Mouse (Mus musculus) embryonic stem cell, embryonic (primary cell): ENCODE data around the gene Ppp1r9a.

Experiments used
- CTCF ChIA-PET, 4 experiments: fragments of 300-600 bp in 2 of 4; fragments of 350-600 bp in 2 of 4; sonication (Branson Sonifier 250); formaldehyde crosslinking; loops; one replicate each; lab custom pipeline; 2022; ENCODE audit warnings: inconsistent platforms in 2 of 4; lab: Charles Lee
- POLR2A ChIA-PET, 4 experiments: fragments of 300-600 bp in 2 of 4; fragments of 350-600 bp in 2 of 4; sonication (Branson Sonifier 250); formaldehyde crosslinking; loops; one replicate each; lab custom pipeline; 2022; ENCODE audit warnings: antibody characterized with exemption in 4 of 4, inconsistent platforms in 1 of 4; lab: Charles Lee

Gene Ppp1r9a

DNA sequence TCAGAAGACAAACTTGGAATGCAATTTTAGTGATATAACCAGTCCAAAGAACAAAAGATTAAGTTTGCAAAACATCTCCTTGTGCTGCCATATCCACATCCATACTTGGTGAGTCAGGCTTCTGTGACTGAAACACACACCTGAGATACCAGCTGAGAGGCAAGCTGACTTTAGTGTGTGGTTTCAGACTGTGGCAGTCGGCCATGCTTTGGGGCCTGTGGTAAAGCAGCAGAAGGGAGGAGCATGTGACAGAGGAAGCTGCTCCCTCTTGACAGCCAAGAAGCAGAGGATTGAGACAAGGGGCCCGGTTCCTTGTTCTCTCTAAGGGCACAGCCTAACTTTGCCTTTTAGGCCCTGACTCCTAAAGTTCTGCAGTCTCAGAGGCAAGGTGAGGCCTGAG is 149.6 kb downstream of the Ppp1r9a start:
- POLR2A ChIA-PET: interaction anchor here in 1 of 4 experiments (1.2 kb wide), 2 partner anchors 34 to 374 kb away, joined by 3 read pairs; no protein-coding TSS in a partner anchor
- CTCF ChIA-PET: interaction anchor here in 2 of 4 experiments (0.7 kb wide), 3 partner anchors 34 to 126 kb away, joined by 3 to 9 read pairs (median 4); no protein-coding TSS in a partner anchor

DNA sequence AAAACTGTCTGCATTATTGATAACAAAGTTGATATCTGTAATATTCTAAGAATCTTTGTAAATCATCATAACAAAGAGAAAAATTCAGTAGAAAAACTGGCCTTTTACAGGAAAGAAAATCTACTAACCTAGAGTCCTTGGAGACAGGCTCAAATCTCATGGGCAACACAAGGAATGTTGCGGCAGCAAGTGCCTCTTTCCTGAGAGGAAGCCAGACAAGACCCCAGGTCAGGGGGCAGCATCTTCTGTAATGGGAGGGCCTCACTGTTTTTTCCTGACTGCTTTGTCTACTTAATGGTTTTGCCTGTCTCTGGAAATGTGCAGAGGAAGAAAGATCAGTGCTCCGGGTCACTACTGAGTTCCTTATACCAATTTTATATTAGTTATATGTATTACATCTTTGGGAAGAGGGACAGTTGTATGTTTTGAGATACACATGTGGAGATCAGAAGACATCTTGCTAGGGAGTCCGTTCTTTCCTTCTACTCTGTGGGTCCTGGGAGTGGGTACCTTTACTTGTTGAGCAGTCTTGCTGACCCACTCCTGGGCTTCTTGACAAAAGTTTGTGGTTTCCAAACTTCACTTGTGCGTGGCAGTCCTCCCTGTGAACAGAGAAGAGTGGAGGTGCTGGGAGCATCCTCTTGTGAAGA is 151.9 kb downstream of the Ppp1r9a start:
- CTCF ChIA-PET: no interaction called here
- POLR2A ChIA-PET: interaction anchor here in 1 of 4 experiments (0.7 kb wide), 1 partner anchor 26 kb away, joined by 5 read pairs; no protein-coding TSS in a partner anchor

DNA sequence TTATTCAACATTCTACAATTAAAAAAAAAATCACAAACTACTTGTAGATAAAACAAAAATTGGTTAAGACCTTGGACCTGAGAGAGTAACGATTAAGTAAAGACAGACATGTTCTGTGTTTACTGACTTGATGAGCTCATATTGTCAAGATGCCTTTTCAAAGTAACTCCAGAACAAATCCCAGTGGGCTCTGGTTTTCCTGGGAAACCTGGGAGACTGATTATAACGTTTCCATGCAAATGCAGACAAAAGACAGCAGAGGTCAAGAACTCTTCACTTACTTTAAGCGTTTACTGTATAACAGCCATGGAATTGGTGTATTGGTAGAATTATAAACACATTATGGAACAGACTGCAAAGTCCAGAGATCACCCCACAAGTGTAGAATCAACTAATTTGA is 172.0 kb downstream of the Ppp1r9a start:
- ChIA-PET POLR2A (no interaction called here), CTCF (no interaction called here)

DNA sequence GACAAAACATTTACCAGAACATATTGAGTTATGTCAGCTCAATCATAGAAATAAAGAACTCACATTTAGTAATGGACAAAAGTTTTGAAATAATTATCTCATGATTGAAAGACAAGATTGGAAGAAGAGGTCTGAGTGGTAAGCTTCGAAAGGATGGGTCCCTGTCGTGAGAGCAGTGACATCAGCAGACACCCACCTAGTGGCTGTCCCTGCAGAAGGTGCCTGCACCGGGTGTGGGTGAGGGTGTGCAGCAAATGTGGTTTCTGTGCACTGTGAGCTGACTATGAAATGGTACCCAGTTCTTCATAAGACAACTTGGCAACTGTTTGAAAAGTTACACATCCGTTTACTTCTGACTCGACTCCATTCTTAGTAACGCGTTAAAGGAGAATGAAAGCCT is 173.0 kb downstream of the Ppp1r9a start:
- CTCF ChIA-PET: interaction anchor here in 1 of 4 experiments (0.6 kb wide), 1 partner anchor 474 kb away, joined by 3 read pairs; no protein-coding TSS in a partner anchor

DNA sequence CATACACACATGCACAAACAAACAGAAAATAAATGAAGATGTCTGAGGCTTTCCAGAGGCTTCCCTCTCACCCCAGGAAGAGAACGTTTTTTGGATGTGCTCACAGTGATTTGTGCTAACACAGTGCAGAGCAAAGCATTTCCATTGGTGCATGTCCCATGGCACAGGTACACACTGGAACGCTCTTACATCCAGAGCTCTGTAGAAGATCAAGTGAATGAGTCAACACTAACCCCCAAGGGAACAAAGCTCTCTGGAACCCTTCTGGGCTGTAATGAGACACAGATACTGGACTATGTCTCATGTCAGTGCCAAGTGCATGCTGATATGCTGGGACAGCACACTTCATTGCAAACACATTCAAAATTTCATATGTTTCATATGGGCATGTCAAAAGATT is 175.3 kb downstream of the Ppp1r9a start:
- POLR2A ChIA-PET: no interaction called here
- CTCF ChIA-PET: no interaction called here

More for the DNA sequence above, 173.0 kb downstream of the Ppp1r9a start:
- POLR2A ChIA-PET: no interaction called here

DNA sequence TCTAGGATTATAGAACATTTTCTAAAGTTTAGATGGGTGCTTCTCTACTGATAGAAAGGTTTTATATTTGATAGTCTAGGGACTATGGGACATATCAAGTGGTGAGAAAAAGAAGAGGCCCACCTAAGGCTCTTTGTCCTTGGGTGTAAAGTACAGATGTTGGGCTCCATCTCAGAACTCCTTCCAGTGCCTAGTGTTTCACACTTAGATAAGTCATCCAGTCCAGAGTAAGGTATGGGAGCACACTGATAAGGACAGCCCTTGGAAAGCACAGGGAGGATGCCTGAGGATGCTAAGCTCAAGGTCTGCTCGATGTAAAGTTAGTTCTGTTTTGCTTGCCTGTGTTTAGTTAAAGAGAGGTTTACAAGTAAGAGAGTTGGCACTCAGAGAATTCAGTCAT is 176.4 kb downstream of the Ppp1r9a start:
- ChIA-PET CTCF (interaction anchor here in 1 of 4 experiments (0.6 kb wide), 1 partner anchor 550 kb away, joined by 3 read pairs; no protein-coding TSS in a partner anchor), POLR2A (no interaction called here)

DNA sequence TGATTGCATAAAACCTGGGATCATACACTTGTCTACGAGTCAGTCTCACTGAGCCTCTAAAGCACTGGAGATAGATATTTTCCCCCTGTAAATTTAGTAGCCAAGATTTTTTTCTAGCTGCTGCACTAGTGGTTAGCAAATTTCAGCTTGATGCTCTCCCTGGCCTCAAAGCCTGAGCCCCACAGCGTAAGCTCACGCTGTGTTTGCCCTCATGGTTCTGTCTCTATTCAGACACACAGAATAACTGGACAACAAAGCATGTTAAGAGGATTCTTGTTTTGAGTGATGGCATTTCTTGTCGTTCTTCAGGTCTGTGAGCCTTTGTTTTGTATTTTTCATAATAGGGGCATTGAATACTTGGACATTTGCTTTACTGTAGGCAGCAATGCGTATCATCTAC is 177.4 kb downstream of the Ppp1r9a start:
- ChIA-PET CTCF (no interaction called here), POLR2A (interaction anchor here in 1 of 4 experiments (0.6 kb wide), 1 partner anchor 25 kb away, joined by 5 read pairs; no protein-coding TSS in a partner anchor)

DNA sequence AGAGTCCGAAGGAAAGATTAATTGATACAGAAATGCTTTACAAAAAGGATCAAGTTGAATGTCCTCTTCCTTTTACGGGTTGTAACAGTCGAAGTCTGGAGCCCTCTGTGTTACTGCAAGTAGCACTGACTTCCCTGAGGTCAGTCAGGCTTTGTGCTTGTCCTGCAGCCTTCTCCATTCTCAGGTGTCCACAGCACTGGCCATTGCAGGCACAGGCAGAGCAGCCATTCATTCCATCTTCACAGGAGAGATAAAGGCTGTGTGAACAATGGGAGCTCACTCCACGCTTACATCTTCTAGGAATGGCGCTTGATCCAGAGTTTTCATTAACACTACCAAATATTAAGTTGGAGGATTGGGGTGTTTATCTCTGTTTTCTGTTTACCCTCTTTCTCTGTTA is 177.8 kb downstream of the Ppp1r9a start:
- POLR2A ChIA-PET: interaction anchor here in 1 of 4 experiments (0.6 kb wide), 1 partner anchor 25 kb away, joined by 5 read pairs; no protein-coding TSS in a partner anchor
- CTCF ChIA-PET: no interaction called here

DNA sequence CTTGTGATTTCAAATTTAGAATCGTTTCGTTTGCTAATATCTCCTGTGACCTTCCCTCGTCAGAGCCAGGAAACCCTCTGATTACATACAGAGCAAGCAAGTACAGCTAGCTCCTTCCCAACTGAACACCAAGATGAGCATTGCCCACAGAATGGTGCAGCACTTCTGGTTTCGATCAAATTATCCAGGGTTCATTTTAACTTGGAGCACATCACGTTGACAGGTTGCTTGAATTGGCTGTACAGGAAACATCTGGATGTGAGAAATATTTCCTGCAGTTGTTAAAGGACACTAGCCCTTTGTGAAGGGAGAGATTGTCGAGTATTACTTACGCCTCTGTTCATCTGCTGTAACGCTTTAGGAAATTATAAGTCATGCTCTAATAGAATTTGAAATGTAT is 178.4 kb downstream of the Ppp1r9a start:
- ChIA-PET POLR2A (no interaction called here), CTCF (no interaction called here)

DNA sequence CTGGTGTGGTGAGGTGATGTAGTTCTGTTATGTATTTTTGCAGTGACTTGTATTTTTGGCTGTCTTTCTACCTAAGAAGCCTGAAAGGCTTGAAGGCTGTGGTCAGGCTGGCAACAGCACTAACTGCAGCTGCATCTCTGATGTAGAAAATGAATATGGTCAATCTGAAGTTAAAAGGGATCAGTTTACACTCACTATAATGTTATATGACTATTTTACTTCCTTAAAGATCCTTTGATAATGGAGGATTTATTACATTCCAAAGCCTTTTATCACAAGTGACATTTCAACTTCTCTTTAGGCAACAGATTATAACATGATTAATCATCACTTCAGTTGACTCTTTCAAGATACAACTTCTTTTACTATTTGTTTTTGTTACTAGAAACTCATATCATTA is 179.4 kb downstream of the Ppp1r9a start:
- ChIA-PET POLR2A (interaction anchor here in 1 of 4 experiments (0.6 kb wide), 1 partner anchor 364 kb away, joined by 3 read pairs; no protein-coding TSS in a partner anchor), CTCF (interaction anchor here in 1 of 4 experiments (0.6 kb wide), 1 partner anchor 306 kb away, joined by 3 read pairs; no protein-coding TSS in a partner anchor)

DNA sequence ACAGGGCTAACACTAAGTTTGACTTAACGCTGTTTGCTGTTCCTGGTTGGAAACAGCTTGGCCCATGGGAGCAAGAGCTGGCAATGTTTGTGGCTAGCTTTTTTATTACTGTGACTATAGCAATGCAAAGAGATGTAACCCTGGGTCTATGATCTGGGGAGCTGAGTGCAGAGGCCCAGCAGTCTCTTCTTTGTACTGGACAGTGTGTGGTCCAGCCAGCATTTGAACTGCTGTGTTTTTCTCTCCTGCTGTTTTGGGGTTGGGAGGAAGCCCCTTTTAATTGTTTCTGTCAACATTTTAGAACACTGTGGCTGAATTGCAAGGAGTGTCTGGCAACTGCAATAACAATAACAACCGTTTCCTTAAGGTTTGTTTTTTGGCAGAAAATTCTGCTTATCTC is 180.0 kb downstream of the Ppp1r9a start:
- ChIA-PET POLR2A (interaction anchor here in 1 of 4 experiments (0.6 kb wide), 1 partner anchor 364 kb away, joined by 3 read pairs; no protein-coding TSS in a partner anchor), CTCF (no interaction called here)

DNA sequence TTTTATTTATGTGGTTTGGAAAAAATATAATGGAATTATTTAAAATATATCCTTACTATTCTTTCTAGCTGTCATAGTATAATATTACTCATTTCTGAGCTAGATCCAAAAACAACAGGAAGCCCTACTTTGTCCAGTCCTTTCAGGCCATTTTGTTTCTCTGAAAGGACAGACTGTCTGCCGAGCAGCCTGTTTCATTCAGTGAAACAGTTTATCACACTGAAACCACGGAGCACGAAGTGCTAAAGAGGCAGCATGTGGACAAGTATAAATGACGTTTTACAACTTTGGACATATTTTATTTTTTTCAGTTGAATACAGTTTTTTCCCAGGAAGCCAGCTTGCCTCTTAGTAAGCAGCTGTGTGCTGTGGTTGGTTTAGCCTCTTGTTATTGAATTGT is 181.2 kb downstream of the Ppp1r9a start:
- CTCF ChIA-PET: no interaction called here

DNA sequence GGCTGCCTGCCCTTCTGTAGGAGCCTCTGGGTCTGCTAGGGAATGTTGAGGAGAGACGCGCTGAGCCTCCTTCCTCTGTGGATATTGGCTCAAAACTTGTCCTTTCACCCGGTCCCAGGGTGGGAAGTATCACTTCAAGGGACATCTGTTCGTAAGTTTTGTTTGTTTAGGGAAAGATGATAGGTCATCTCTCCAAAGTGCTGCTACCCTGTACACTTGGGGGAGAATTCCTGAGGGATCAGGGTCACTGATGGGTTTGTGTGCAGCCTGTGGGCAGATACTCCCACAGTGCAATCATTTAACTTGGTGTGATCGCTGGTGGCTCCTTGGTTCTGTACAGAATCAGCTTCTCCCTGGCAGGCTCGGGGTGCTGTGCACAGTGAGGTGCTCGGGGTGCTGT is 189.2 kb downstream of the Ppp1r9a start:
- ChIA-PET CTCF (no interaction called here), POLR2A (interaction anchor here in 1 of 4 experiments (0.6 kb wide), 1 partner anchor 66 kb away, joined by 3 read pairs; no protein-coding TSS in a partner anchor)

More for the DNA sequence above, 181.2 kb downstream of the Ppp1r9a start:
- POLR2A ChIA-PET: no interaction called here

DNA sequence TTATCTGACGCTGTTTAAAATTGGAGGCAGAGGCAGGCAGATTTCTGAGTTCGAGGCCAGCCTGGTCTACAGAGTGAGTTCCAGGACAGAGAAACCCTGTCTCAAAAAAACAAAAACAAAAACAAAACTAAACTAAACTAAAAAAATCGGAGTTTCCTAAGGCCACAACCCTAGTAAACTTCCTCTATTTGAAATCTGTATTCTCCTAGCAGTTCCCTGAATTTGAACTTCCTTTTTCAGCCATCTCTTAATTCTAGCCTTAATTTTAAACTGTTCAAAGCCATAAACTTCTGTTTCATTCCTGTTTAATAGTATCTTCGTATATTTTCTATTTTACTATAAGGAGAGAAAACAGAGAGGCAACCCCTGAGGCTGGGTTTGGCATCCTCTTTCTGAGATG is 190.1 kb downstream of the Ppp1r9a start:
- ChIA-PET POLR2A (no interaction called here), CTCF (no interaction called here)

DNA sequence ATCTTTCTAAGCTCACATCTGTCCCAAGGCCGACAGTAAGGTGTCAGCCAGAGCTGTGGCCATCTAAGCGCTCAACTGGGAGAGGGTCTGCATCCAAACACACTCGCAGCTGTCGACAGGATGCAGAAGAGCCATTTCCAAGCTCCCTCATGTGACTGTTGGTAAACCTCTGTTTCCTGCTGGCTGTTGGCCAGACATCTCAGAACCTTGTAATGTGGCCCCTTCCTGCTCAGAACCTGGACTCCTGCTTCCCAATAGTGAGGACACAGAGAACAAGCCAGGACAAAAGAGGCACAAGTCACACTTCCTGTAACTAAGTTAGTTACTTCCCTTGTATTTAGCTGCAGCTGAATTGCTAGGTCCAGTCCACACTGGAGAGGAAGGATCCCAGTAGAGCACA is 190.8 kb downstream of the Ppp1r9a start:
- ChIA-PET POLR2A (no interaction called here), CTCF (interaction anchor here in 1 of 4 experiments (0.6 kb wide), 1 partner anchor 44 kb away, joined by 3 read pairs; no protein-coding TSS in a partner anchor)

DNA sequence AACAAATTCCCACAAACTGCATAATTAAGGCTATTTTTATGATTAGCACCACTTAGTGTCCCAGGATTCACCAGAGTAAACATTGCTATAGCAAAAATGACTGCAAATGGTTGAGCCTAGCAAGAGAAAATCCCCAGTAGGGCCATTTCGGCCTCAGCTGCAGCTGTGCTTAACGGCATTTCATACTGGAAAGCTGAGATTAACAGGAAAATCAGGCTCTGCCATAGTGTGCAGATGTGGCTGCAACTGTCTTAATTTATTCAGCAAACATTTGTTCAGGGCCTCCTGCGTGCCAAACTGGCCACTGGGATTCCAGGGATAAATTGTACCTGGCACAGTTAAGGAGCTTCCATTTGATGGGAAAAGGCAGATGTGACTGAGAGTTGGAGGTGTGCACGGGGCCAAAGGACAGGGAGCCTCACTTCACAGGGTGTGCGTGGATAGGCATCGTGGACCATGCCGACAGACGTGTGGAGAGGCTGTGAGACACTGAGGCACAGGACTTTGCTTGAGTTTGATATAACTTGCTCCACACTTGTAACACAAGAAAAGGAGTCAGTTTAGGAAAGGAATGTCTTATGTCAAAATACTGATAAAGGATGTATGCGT is 192.8 kb downstream of the Ppp1r9a start:
- ChIA-PET POLR2A (no interaction called here), CTCF (no interaction called here)

DNA sequence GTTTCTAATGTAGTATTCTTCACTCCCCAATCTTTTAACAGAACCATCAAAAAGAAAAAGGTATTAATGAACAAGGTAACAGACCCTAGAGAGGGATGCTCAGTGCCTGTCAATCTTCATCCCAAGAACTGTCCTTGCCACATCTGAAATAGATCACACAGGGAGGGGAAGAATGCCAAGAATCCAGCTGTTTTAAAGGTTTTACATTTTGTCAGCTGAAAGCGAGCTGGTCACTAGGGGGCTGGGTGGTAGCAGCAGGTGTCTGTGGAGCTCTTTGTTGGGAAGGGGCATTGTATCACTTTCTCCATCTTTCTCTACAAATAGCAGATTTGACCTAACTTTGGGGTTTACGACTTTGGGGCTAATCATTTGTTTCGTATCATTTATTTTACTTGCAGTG is 194.6 kb downstream of the Ppp1r9a start:
- ChIA-PET POLR2A (interaction anchor here in 1 of 4 experiments (1.3 kb wide), 1 partner anchor 9 kb away, joined by 3 read pairs; no protein-coding TSS in a partner anchor), CTCF (no interaction called here)

DNA sequence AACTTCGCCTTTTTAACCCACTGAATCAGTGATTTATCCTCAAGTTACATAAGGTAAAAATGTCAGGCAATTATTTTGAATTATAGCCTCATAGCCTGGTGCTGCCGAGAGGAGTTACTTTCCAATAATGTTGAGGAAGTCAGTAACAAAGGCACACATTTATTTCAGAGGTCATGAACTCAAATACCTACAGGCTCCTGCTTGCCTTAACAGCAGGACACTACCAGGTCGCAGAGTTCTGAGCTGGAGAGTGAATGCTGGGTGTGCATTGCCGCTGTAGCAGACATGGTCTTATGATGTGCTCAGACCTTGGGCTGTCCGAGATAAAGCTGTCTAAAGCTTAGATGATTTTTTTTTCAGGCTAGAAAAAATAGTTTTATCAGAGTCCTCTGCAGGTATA is 196.6 kb downstream of the Ppp1r9a start:
- ChIA-PET CTCF (interaction anchor here in 3 of 4 experiments (0.7 to 1.6 kb wide), 3 partner anchors 11 kb away, joined by 3 to 7 read pairs (median 3); no protein-coding TSS in a partner anchor), POLR2A (interaction anchor here in 1 of 4 experiments (0.7 to 1.2 kb wide), 3 partner anchors 9 to 193 kb away, joined by 3 to 4 read pairs (median 3); no protein-coding TSS in a partner anchor)

DNA sequence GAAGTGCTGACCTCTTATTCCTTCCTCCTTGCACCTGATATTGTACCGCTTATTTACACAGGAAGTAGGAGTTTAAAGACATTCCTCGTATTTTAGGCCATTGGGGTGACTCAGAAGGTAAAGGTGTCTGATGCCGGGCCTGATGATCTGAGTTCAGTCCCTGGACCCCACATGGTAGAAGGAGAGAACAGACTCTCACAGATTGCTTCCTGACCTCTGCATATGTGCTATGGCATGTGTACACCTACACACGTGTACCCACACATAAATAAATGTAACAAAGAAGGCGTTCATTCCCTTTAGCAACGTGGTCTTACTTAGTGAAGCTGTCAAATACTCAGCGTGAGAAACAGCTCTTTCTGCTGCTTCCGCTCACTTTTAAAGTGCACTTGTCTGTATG is 197.1 kb downstream of the Ppp1r9a start:
- POLR2A ChIA-PET: interaction anchor here in 1 of 4 experiments (0.7 to 1.2 kb wide), 2 partner anchors 90 to 193 kb away, joined by 3 to 4 read pairs; no protein-coding TSS in a partner anchor
- CTCF ChIA-PET: interaction anchor here in 3 of 4 experiments (0.7 to 1.6 kb wide), 3 partner anchors 10 to 11 kb away, joined by 3 to 7 read pairs (median 3); no protein-coding TSS in a partner anchor
